Mouse (Mus musculus) heart, adult 2 months (tissue): ENCODE data around the gene Chit1.

ENCODE experiments used
- CTCF ChIP-seq: fragments of 200-600 bp; IDR thresholded peaks from 2 replicates; pipeline ENCODE4 v1.8.1; 2022; ENCODE audit warnings: antibody characterized with exemption, mild to moderate bottlenecking, moderate library complexity
- EP300 ChIP-seq: fragments of 200-500 bp; IDR thresholded peaks from 2 replicates; pipeline ENCODE4 v1.6.1; 2011; ENCODE audit warnings: low read depth, low read length, control low read depth; ENCODE audit not compliant: insufficient read depth
- POLR2A ChIP-seq: fragments of 200-500 bp; IDR thresholded peaks from 2 replicates; pipeline ENCODE4 v1.6.1; 2011; ENCODE audit warnings: mild to moderate bottlenecking, low read depth, low read length, control low read depth; ENCODE audit not compliant: insufficient read depth

DNA sequence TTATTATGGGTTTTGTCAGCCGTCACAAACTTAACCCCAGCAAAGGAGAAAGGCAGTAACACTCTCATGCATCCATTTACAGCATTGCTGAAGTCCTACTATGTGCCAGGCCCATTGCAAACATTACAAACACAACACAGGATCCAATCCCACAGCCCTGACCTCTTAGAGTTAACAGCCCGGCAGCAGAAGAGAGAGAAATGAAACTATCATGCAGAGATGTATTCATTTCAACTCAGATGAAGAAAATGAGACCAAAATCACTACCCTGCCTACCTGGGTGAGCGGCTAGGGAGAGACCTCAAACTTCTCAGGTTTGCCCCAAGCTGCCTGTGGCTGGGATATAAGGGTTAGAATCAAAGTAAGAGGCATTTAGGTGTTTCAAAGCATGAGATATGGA, 44.5 kb upstream of the Chit1 start:
- TF ChIP-seq CTCF (no peak), POLR2A (no peak), EP300 (no peak)
